Mouse (Mus musculus): ENCODE results near the gene Als2.

DNA sequence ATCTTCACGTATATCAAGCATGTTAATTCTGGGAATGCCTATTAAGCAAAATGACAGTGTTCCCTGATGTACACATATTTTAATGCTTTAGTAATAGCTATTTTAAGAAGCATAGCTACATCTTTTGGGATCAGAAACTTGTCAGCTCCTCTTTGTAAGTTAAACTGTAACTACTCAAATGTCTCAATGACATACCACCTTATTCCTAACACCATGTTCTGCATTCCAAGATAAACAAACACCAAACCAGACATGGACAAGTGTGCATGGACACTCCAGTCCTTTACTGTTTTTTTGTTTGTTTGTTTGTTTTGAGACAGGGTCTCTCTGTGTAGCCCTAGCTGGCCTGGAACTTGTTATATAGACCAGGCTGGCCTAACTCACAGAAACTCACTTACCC, 28.7 kb downstream of the Als2 start:
- TF ChIP-seq POLR2A (IDR thresholded peaks at IDR 0.05; ENCODE audit: low read depth, low read length) (no peak), CTCF (conservative IDR thresholded peaks at IDR 0.05; ENCODE audit: insufficient read depth, insufficient read length, low read depth, low read length) (no peak)
